Mouse (Mus musculus) liver, embryonic 15.5 days (tissue): Measurements from ENCODE around the gene Syt7. TPM values are rescaled to one million over a fixed set of nuclear protein-coding genes. Genes with fewer than 3 reads are reported as not detected.

Experiments
- ATAC-seq: fragments of 200-750 bp; cut with Nextera tagmentation; 2 replicates; pipeline ENCODE4 v1.8.0; 2017; ENCODE audit warnings: moderate number of reproducible peaks, mild to moderate bottlenecking, moderate library complexity; ENCODE audit not compliant: insufficient read depth
- H3K27ac ChIP-seq: fragments of 300-500 bp; sonication (generic); replicated peaks from 2 replicates; pipeline ENCODE4 v1.5.1; 2015; ENCODE audit warnings: mild to moderate bottlenecking, inconsistent platforms
- H3K27me3 ChIP-seq: fragments of 300-500 bp; sonication (generic); 2 replicates; pipeline ENCODE4 v1.6.1; 2015; ENCODE audit warnings: mild to moderate bottlenecking, inconsistent platforms
- H3K36me3 ChIP-seq: fragments of 300-500 bp; sonication (generic); replicated peaks from 2 replicates; pipeline ENCODE4 v1.6.1; 2015; ENCODE audit warnings: moderate library complexity, mild to moderate bottlenecking, inconsistent platforms
- H3K4me1 ChIP-seq: fragments of 300-500 bp; sonication (generic); replicated peaks from 2 replicates; pipeline ENCODE4 v1.6.1; 2015; ENCODE audit warnings: inconsistent platforms
- H3K4me2 ChIP-seq: fragments of 300-500 bp; sonication (generic); 2 replicates; pipeline ENCODE4 v1.6.1; 2015; ENCODE audit warnings: moderate library complexity, mild to moderate bottlenecking, inconsistent platforms
- H3K4me3 ChIP-seq: fragments of 300-500 bp; sonication (generic); replicated peaks from 2 replicates; pipeline ENCODE4 v1.5.1; 2015; ENCODE audit warnings: mild to moderate bottlenecking, inconsistent platforms
- H3K9ac ChIP-seq: fragments of 300-500 bp; sonication (generic); 2 replicates; pipeline ENCODE4 v1.6.1; 2015; ENCODE audit warnings: moderate library complexity, mild to moderate bottlenecking, inconsistent platforms
- H3K9me3 ChIP-seq: fragments of 300-500 bp; sonication (generic); replicated peaks from 2 replicates; pipeline ENCODE4 v1.6.1; 2016; ENCODE audit warnings: inconsistent platforms
- WGBS: fragments of 180-500 bp; shearing (Covaris S2); methylation state at CpG from one replicate; pipeline ENCODE4 v1.1.7; 2015; ENCODE audit warnings: mixed read lengths; ENCODE audit not compliant: insufficient replicate concordance; 5-methylcytosine and 5-hydroxymethylcytosine counted together
- polyA plus RNA-seq: library from polyadenylated mRNA; unstranded; fragments of >200 nt; fragmentation: Nextera tagmentation; extraction: Ambion mirVana; gene quantifications from 2 replicates; pipeline ENCODE4 v1.2.1, GENCODE M21; 2015

Gene Syt7
- polyA plus RNA-seq, 1 experiment from 2014 or later, result 0.10 TPM

DNA sequence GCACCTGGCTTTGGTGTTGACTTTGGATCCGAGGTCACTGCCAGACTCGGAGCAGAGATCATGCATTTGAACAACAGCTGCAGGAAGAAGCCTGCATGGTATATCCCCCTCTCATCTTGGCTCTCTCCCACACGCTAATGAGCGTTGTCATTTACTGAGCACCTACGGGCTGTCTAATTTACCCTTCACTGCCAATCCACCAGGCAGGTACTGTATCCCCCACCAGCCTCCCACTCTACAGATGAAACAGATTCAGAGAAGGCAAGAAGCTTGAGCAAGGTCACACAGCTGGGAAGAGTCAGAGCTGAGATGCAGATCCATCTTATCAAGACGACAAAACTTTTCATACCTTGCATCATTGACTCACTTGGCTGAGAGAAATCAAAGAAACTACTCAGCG, 72.7 kb downstream of the Syt7 start:
- H3K9ac ChIP-seq, result no peak overlapping the region
- H3K4me1 ChIP-seq, result peaks cover 12% of the 10 kb centered on the region
- no peak overlapping the region for H3K4me2 ChIP-seq
- no peaks in the 10 kb centered on the region for H3K36me3 ChIP-seq
- WGBS, result 34% methylated on average over 7 of the region's 7 CpGs
- peaks cover 75% of the 10 kb centered on the region for H3K27me3 ChIP-seq
- no peak overlapping the region for H3K27ac ChIP-seq
- H3K9me3 ChIP-seq, result no peaks in the 10 kb centered on the region
- no peak overlapping the region for H3K4me3 ChIP-seq
- ATAC-seq, result no peak

DNA sequence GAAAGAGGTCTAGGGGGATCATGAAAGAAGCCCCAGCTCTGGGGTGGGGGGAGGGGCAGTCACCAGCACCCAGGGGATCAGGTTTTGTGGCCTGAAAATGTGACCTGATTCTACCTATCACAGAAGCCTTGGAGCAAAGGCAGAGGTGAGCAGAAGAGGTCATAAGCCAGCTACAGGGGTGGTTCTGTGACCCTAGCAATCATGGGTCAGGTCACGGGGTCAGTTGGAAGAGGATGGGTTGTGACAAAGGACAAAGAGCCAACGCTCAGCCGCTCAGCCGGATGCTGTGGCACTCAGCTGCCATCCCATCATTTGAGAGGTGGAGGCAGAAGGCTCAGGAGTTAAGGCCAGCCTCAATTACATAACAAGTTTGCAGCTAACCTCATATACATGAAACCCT, 75.5 kb downstream of the Syt7 start:
- Histone ChIP-seq H3K27me3 (peaks cover 46% of the 10 kb centered on the region), H3K4me3 (no peak overlapping the region), H3K9ac (no peak overlapping the region), H3K36me3 (no peaks in the 10 kb centered on the region), H3K27ac (no peak overlapping the region), H3K4me1 (no peaks in the 10 kb centered on the region), H3K9me3 (no peaks in the 10 kb centered on the region), H3K4me2 (no peak overlapping the region)
- ATAC-seq, result no peak
- WGBS, result 27% methylated on average over 4 of the region's 4 CpGs

DNA sequence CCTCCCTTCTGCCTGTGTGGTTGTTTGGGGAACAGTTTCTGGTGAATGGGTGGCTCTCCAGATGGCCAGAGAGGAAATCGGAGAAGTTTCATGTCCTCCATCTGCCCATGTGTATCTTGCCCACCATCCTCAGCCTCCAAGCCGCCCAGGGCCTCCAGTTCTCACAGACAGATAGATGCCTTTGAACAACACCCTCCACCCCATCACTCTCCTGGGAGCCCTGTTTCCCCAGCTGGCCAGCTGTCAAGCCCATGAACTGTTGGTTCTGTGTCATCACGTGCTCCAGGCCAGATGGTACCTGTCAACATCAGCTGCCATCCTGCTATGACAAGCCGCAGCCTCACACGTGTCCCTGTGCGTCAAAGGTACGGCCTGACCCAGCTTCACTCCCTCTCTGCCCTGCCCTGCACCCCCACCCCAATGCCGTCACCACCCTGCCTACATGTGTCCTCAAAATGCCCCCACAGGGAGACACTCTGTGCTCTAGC, 80.3 kb downstream of the Syt7 start:
- H3K9me3 ChIP-seq, result no peaks in the 10 kb centered on the region
- no peak for ATAC-seq

DNA sequence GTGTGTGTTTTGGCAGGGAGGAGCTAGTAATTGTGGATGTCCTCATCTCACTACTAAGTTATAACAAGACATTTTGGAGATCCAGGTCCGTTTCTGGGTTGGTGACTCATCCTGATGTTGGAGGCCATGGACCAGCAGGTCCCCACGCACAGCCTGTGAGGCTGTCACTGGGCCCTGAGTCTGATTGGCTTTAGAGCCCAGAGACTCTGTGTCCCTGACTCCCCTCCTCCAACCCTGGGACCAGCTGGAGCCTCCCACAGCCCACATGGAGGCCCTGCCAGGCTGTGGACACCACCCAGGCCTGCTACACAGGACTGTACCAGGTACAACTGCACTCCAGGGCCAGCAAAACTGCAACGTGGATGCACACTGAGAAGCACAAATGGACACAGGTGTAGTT, 84.1 kb downstream of the Syt7 start:
- Histone ChIP-seq H3K27ac (no peak overlapping the region), H3K27me3 (peaks cover 10% of the 10 kb centered on the region; the same call in 1 of the 2 replicates), H3K9ac (no peak overlapping the region), H3K9me3 (no peaks in the 10 kb centered on the region), H3K4me1 (no peaks in the 10 kb centered on the region), H3K36me3 (no peaks in the 10 kb centered on the region), H3K4me2 (no peak overlapping the region), H3K4me3 (no peak overlapping the region)
- ATAC-seq, result no peak
- 54% methylated on average over 3 of the region's 3 CpGs for WGBS

More for the DNA sequence above, 80.3 kb downstream of the Syt7 start:
- no peak overlapping the region for H3K4me2 ChIP-seq
- WGBS, result 54% methylated on average over 8 of the region's 8 CpGs
- no peaks in the 10 kb centered on the region for H3K36me3 ChIP-seq
- H3K27ac ChIP-seq, result no peak overlapping the region
- H3K9ac ChIP-seq, result no peak overlapping the region
- H3K4me3 ChIP-seq, result no peak overlapping the region
- peaks cover 10% of the 10 kb centered on the region; the same call in 1 of the 2 replicates for H3K27me3 ChIP-seq
- H3K4me1 ChIP-seq, result no peaks in the 10 kb centered on the region

DNA sequence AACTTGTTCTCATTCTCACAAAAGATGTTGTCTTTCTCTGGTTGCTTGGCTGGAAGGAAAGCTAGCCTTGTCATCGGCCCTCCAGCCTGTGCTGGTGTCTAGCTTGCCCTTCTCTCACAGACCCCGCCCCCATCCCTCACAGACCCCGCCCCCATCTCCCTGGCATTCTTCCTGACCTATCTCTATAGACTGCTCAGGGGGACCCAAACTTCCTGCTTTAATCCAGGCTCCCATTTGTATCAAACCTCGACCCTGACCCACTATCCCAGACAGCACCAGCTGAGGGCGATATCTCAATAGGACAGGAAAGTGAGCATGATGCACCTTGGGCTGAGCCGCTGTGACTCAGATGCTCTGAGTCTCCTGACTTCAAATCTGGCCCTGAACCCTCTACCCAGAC, 84.9 kb downstream of the Syt7 start:
- no peak overlapping the region for H3K9ac ChIP-seq
- no peak overlapping the region for H3K4me2 ChIP-seq
- H3K4me1 ChIP-seq, result no peaks in the 10 kb centered on the region
- no peak for ATAC-seq
- WGBS, result 23% methylated on average over 6 of the region's 6 CpGs
- H3K27ac ChIP-seq, result no peak overlapping the region
- H3K27me3 ChIP-seq, result peaks cover 10% of the 10 kb centered on the region; the same call in 1 of the 2 replicates
- H3K36me3 ChIP-seq, result no peaks in the 10 kb centered on the region
- no peaks in the 10 kb centered on the region for H3K9me3 ChIP-seq
- no peak overlapping the region for H3K4me3 ChIP-seq

DNA sequence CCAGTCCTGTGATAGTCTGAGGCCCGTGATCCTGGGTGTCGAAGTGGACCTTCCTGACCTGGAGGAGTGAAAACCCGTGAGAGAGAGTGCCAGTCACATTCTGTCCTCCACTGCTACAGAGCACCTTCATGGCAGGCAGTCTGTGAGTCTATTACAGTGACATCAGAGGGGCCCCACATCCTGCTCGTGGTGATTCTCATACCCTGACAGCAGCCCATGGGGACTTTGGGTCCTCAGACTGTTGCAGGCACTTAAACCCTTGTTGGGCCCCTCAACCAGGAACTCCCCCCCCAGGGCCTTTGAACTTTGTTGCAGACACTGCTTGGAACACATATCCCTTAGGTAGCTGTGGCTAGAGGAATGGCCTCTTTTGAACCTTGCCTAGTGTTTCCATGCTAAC, 90.7 kb downstream of the Syt7 start:
- H3K9me3 ChIP-seq, result no peaks in the 10 kb centered on the region
- no peak overlapping the region for H3K27ac ChIP-seq
- no peak overlapping the region for H3K4me2 ChIP-seq
- no peak overlapping the region for H3K9ac ChIP-seq
- no peaks in the 10 kb centered on the region for H3K36me3 ChIP-seq
- no peak for ATAC-seq
- H3K4me3 ChIP-seq, result no peak overlapping the region
- WGBS, result 34% methylated on average over 4 of the region's 4 CpGs
- H3K27me3 ChIP-seq, result peaks cover 17% of the 10 kb centered on the region; the same call in 1 of the 2 replicates
- H3K4me1 ChIP-seq, result no peaks in the 10 kb centered on the region

DNA sequence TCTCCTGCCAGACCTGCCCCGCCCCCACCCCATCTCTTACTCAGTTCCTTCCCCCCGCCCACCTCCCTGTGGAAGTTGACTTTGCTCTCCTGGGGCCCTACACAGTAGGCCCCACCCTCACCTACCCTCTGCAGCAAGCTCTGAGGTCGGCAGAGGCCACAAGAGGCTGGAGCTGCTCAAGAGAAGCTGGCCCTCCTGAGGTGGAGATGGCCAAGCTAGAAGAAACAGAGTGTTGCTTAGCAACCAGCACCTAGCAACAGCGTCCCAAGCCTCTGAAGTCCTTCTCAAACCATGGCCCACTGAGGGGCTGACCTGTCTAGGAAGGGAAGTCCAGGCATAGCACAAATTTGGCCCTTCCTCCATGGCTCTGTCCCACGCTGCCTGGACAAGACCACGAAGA, 93.8 kb downstream of the Syt7 start, which contains the start of gene Ppp1r32:
TSS of gene Ppp1r32 (minus strand) at position 226 of the 400 bp plus-strand sequence.
- ATAC-seq, result no peak
- H3K4me1 ChIP-seq, result no peaks in the 10 kb centered on the region
- no peak within 1 kb of the TSS for H3K4me2 ChIP-seq
- no peak within 1 kb of the TSS for H3K4me3 ChIP-seq
- 28% methylated on average over 6 of the region's 6 CpGs for WGBS
- no peak within 1 kb of the TSS for H3K27ac ChIP-seq
- H3K36me3 ChIP-seq, result no peaks in the 10 kb centered on the region
- H3K27me3 ChIP-seq, result peaks cover 21% of the 10 kb centered on the region; the same call in 1 of the 2 replicates
- H3K9me3 ChIP-seq, result no peaks in the 10 kb centered on the region
- no peak within 1 kb of the TSS for H3K9ac ChIP-seq

DNA sequence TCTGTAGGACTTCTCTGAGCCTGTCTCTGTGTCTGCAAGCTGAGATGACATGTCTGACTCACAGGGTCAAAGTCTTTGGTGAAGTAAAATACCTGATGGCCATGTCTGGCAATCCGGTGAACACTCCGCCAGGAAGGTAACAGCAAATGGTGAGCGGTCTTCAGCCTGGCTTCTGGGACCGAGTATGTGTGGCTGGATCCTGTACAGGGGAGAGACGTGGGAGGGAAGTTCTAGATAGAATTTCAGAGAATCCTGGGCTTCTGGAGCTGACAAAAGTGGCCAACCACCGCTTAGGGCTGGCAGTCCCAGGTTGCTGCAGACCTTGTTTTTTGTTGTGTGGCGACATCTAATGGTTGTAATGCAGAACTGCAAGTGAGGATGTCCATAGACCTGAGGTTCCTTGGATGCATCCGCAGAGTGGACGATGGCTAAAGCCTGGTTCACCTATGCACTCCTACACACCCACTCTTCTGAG, 97.4 kb downstream of the Syt7 start:
- no peaks in the 10 kb centered on the region for H3K4me1 ChIP-seq
- no peak overlapping the region for H3K4me2 ChIP-seq
- H3K9me3 ChIP-seq, result no peaks in the 10 kb centered on the region
- no peak overlapping the region for H3K27ac ChIP-seq
- no peak for ATAC-seq
- H3K27me3 ChIP-seq, result peaks cover 21% of the 10 kb centered on the region; the same call in 1 of the 2 replicates
- H3K4me3 ChIP-seq, result no peak overlapping the region
- WGBS, result 24% methylated on average over 9 of the region's 9 CpGs
- no peaks in the 10 kb centered on the region for H3K36me3 ChIP-seq
- H3K9ac ChIP-seq, result no peak overlapping the region

DNA sequence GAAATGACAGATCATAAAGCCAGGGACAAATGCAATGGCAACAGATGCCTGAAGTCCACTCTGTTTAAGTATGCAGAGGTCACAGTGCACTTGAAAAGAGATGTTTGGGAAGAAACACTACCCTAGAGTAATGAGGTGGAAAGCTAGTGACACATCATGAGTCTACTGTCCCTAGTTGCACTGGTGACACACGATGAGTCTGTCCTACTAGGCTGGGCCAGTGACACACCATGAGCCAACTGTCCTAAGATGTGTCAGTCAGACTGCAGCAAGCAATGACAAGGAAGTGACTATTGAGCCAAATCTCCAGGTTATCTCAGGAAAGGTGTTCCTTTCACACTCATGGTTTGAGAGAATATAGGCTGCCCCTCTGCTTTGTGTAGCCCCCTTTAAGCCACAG, 106.8 kb downstream of the Syt7 start:
- no peak overlapping the region for H3K27ac ChIP-seq
- peaks cover 20% of the 10 kb centered on the region for H3K36me3 ChIP-seq
- no peaks in the 10 kb centered on the region for H3K9me3 ChIP-seq
- ATAC-seq, result no peak
- no peak overlapping the region for H3K9ac ChIP-seq
- 74% methylated on average over 1 of the region's 1 CpGs for WGBS
- no peaks in the 10 kb centered on the region for H3K4me1 ChIP-seq
- H3K4me2 ChIP-seq, result no peak overlapping the region
- H3K27me3 ChIP-seq, result peaks cover 6% of the 10 kb centered on the region
- no peak overlapping the region for H3K4me3 ChIP-seq

DNA sequence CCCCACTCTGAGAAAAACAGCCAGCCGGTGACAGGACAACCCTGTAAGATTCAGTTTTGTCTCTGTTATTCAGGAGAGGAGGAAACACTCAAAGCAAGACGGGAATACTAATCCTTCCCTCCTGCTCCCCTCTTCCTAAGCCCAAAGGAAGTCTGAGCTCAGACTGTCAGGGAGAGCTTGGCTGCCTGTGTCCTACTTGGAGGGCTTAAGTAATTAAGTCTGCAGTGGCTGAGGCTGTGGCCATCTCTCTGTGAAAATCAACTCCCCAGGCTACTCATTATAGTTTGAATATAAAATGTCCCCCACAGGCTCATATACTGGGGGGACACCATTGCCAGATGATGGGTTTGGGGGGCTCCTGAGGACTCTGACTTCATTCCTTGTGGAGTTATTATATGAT, 108.1 kb downstream of the Syt7 start:
- Histone ChIP-seq H3K4me1 (no peaks in the 10 kb centered on the region), H3K9me3 (no peaks in the 10 kb centered on the region), H3K4me2 (no peak overlapping the region), H3K4me3 (no peak overlapping the region), H3K27me3 (peaks cover 6% of the 10 kb centered on the region), H3K9ac (no peak overlapping the region), H3K36me3 (peaks cover 33% of the 10 kb centered on the region), H3K27ac (no peak overlapping the region)
- WGBS, result 55% methylated on average over 2 of the region's 2 CpGs
- no peak for ATAC-seq

DNA sequence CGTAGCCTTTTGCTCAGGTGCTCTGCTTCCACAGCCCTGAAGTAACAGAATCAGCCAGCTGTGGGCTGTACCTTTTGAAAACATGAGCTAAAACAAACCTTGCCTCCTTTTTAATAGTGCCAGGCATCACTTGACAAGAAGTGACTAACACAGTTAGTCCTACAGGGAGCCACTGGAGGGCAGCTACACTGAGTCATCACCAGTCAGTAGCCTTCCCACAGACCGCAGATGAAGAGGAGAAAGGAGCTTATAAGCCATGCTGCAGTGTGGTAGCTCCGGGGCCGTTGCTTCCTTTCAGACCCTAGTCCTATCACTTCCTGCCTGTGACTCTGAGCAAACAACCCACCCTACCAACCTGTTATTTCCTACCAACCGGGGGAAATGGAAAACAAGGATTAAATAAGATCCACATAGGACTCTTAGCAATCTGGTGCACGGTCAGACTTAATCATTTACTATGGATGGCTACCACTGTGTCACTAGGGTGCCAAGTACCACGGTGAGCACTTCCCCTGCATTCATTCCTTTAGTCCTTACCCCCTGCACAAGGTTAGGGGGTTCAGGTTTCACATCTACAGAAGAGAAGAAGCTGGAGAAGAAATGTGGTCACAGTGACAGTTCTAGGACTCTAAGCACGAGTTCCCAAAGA, 108.7 kb downstream of the Syt7 start:
- Histone ChIP-seq H3K9me3 (no peaks in the 10 kb centered on the region), H3K4me3 (no peak overlapping the region), H3K27me3 (peaks cover 1% of the 10 kb centered on the region; the same call in 1 of the 2 replicates), H3K9ac (no peak overlapping the region), H3K4me1 (no peaks in the 10 kb centered on the region), H3K36me3 (peaks cover 39% of the 10 kb centered on the region), H3K27ac (no peak overlapping the region), H3K4me2 (no peak overlapping the region)
- 18% methylated on average over 8 of the region's 8 CpGs for WGBS
- ATAC-seq, result no peak

DNA sequence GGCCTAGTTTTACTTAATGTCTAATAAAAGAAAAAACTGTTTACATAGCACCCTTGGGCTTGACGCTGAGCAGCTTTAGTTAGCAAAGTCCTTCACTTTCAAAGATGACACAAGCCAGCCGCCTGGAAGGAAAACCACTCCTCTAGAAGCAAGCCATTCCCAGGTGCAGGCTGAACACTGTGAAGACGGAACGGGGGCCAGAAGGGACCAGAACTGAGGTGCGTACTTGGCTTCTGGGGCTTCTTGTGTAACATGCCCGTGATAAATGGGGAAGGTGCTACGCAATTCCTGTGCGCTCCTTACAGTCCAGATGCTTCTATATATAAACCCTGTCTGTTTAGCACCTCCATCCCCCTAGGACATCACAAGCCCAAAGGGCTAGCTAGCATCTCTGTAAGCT, 111.7 kb downstream of the Syt7 start:
- Histone ChIP-seq H3K36me3 (peaks cover 59% of the 10 kb centered on the region), H3K9me3 (no peaks in the 10 kb centered on the region), H3K4me1 (no peaks in the 10 kb centered on the region), H3K4me2 (no peak overlapping the region), H3K9ac (no peak overlapping the region), H3K4me3 (no peak overlapping the region), H3K27me3 (no peaks in the 10 kb centered on the region), H3K27ac (no peak overlapping the region)
- no peak for ATAC-seq
- WGBS, result 87% methylated on average over 8 of the region's 8 CpGs
